Mouse (Mus musculus) thymus, adult 2 months (tissue): ENCODE results near the gene Olfr10. TPM values are rescaled to one million over a fixed set of nuclear protein-coding genes. Genes with fewer than 3 reads are reported as not detected.

Experiments
- DNase-seq: peaks from one replicate; pipeline ENCODE4 v3.0.0; 2021
- H3K27ac ChIP-seq: fragments of 200-500 bp; 2 replicates; pipeline ENCODE4 v1.5.1; 2012; ENCODE audit warnings: low read length, control low read depth; ENCODE audit not compliant: control insufficient read depth, insufficient read depth
- H3K27me3 ChIP-seq: fragments of 200-500 bp; 2 replicates; pipeline ENCODE4 v1.6.1; 2012; ENCODE audit warnings: mild to moderate bottlenecking, low read length, moderate library complexity, mixed read lengths; ENCODE audit not compliant: control insufficient read depth, insufficient read depth
- H3K36me3 ChIP-seq: fragments of 200-500 bp; 2 replicates; pipeline ENCODE4 v1.6.1; 2012; ENCODE audit warnings: mild to moderate bottlenecking, low read length, moderate library complexity; ENCODE audit not compliant: control insufficient read depth, insufficient read depth
- H3K4me1 ChIP-seq: fragments of 200-500 bp; replicated peaks from 2 replicates; pipeline ENCODE4 v1.6.1; 2012; ENCODE audit warnings: low read length; ENCODE audit not compliant: control insufficient read depth, insufficient read depth
- H3K4me3 ChIP-seq: fragments of 200-500 bp; 2 replicates; pipeline ENCODE4 v1.5.1; 2012; ENCODE audit warnings: mild to moderate bottlenecking, low read length, control low read depth, moderate library complexity; ENCODE audit not compliant: control insufficient read depth, insufficient read depth
- CTCF ChIP-seq: fragments of 200-500 bp; IDR thresholded peaks from 2 replicates; pipeline ENCODE4 v1.5.1; 2012; ENCODE audit warnings: mild to moderate bottlenecking, control low read depth, low read length, moderate library complexity, borderline replicate concordance; ENCODE audit not compliant: control insufficient read depth, poor library complexity, insufficient read depth; ENCODE audit errors: extremely low read depth
- POLR2A ChIP-seq: fragments of 200-500 bp; IDR thresholded peaks from 2 replicates; pipeline ENCODE4 v1.6.1; 2012; ENCODE audit warnings: mild to moderate bottlenecking, low read length, control low read depth, moderate library complexity; ENCODE audit not compliant: control insufficient read depth, poor library complexity, insufficient read depth; ENCODE audit errors: extremely low read depth
- WGBS: fragments of 180-500 bp; shearing (Covaris S2); methylation state at CpG from one replicate; pipeline ENCODE4 v1.1.7; 2018; 5-methylcytosine and 5-hydroxymethylcytosine counted together
- polyA plus RNA-seq: library from polyadenylated mRNA; depleted of rRNA; stranded (reverse); fragments of >200 nt; gene quantifications from 2 replicates; pipeline ENCODE4 v1.2.3, GENCODE M21; 2012; rRNA removed

Olfr10 gene
- not detected in 2 replicates for polyA plus RNA-seq

DNA sequence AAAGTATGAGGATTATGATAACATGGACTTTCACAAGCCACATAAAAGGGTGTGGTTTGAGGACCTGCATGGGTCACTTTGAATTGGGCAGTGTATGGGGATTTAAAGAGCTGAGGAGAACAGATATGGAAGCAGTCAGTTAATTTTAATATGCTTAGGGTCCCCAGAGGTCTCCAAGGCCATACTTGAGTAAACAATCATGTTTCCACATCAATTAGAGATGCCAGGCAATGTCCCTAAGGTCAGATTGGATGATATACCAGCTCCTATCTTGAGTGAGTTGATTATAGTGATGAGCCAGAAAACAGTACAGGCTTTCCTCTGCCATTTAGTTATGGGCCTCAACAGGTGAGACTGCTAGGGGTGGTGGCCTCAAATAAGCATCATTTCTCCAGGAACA, at the start of gene Olfr10:
Olfr10 (plus strand) TSS at position 301 of the 400 bp plus-strand sequence.
- H3K27ac ChIP-seq, result no peak within 1 kb of the TSS
- no peak within 1 kb of the TSS for H3K4me3 ChIP-seq
- H3K36me3 ChIP-seq, result no peaks in the 10 kb centered on the region
- no peak for DNase-seq
- no peak for TF ChIP-seq CTCF
- no peak for TF ChIP-seq POLR2A
- H3K4me1 ChIP-seq, result no peaks in the 10 kb centered on the region
- no peaks in the 10 kb centered on the region for H3K27me3 ChIP-seq

DNA sequence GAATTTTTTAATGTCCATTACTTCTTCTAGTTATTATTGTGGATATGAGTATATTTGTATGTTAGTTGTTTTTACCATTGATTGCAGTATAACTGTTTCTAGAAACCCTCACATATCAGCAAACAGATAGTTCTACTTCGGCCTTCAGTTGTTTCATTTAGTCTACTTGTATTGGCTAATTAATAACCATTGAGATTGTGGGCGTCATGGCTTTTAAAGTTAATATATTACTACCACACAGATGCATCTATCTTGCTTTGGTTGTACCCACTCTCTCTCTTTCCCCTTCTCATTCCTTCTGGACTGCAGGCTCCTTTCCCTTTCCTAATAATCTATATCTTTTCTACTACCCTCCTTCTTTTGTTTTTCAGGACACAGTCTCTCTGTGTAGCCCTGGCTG, 45.2 kb upstream of the Olfr10 start:
- Histone ChIP-seq H3K27me3 (no peaks in the 10 kb centered on the region), H3K36me3 (peaks cover 63% of the 10 kb centered on the region), H3K4me3 (no peak overlapping the region), H3K27ac (no peak overlapping the region), H3K4me1 (peaks cover 28% of the 10 kb centered on the region)
- WGBS, result 96% methylated on average over 2 of the region's 2 CpGs
- TF ChIP-seq CTCF, result no peak
- no peak for TF ChIP-seq POLR2A
- no peak for DNase-seq

- no peak overlapping the region for H3K4me3 ChIP-seq
- H3K36me3 ChIP-seq, result peaks cover 59% of the 10 kb centered on the region
- DNase-seq, result no peak
- no peak for TF ChIP-seq POLR2A
- TF ChIP-seq CTCF, result no peak
- H3K27me3 ChIP-seq, result no peaks in the 10 kb centered on the region
- H3K4me1 ChIP-seq, result peaks cover 28% of the 10 kb centered on the region
- H3K27ac ChIP-seq, result no peak overlapping the region
- 4% methylated on average over 1 of the region's 1 CpGs for WGBS
Observed at GRCm38 (mm10) chr11:49259829-49260228, 44.7 kb upstream of the Olfr10 start.

DNA sequence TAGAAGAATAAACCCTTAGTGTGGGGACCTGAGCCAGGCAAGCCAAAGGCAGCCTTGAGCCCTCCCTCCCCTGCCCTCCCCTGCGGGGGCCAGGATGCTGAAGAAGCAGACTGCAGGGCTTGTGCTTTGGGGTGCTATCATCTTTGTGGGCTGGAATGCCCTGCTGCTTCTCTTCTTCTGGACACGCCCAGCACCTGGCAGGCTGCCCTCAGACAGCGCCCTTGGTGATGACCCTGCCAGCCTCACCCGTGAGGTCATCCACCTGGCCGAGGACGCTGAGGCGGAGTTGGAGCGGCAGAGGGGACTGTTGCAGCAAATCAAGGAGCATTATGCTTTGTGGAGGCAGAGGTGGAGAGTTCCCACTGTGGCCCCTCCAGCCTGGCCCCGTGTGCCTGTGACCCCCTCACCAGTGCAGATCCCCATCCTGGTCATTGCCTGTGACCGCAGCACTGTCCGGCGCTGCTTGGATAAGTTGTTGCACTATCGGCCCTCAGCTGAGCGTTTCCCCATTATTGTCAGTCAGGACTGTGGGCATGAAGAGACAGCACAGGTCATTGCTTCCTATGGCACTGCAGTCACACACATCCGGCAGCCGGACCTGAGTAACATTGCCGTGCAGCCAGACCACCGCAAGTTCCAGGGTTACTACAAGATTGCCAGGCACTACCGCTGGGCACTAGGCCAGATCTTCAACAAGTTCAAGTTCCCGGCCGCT, 43.8 kb upstream of the Olfr10 start:
- no peak for DNase-seq
- Histone ChIP-seq H3K27ac (no peak overlapping the region), H3K36me3 (peaks cover 50% of the 10 kb centered on the region), H3K4me1 (peaks cover 21% of the 10 kb centered on the region), H3K4me3 (no peak overlapping the region), H3K27me3 (no peaks in the 10 kb centered on the region)
- TF ChIP-seq POLR2A, result no peak
- TF ChIP-seq CTCF, result no peak
- WGBS, result 95% methylated on average over 21 of the region's 21 CpGs

- H3K27me3 ChIP-seq, result no peaks in the 10 kb centered on the region
- WGBS, result 97% methylated on average over 14 of the region's 14 CpGs
- no peak overlapping the region for H3K27ac ChIP-seq
- DNase-seq, result no peak
- no peak overlapping the region for H3K4me3 ChIP-seq
- TF ChIP-seq CTCF, result no peak
- TF ChIP-seq POLR2A, result no peak
- peaks cover 47% of the 10 kb centered on the region for H3K36me3 ChIP-seq
- H3K4me1 ChIP-seq, result peaks cover 21% of the 10 kb centered on the region
Observed at GRCm38 (mm10) chr11:49261313-49261855, 43.2 kb upstream of the Olfr10 start.

- H3K27ac ChIP-seq, result no peak overlapping the region
- 97% methylated on average over 5 of the region's 5 CpGs for WGBS
- H3K4me1 ChIP-seq, result peaks cover 21% of the 10 kb centered on the region
- H3K36me3 ChIP-seq, result peaks cover 38% of the 10 kb centered on the region
- no peak for TF ChIP-seq CTCF
- TF ChIP-seq POLR2A, result no peak
- H3K27me3 ChIP-seq, result no peaks in the 10 kb centered on the region
- no peak overlapping the region for H3K4me3 ChIP-seq
- DNase-seq, result no peak
Observed at GRCm38 (mm10) chr11:49262286-49262685, 42.3 kb upstream of the Olfr10 start.

DNA sequence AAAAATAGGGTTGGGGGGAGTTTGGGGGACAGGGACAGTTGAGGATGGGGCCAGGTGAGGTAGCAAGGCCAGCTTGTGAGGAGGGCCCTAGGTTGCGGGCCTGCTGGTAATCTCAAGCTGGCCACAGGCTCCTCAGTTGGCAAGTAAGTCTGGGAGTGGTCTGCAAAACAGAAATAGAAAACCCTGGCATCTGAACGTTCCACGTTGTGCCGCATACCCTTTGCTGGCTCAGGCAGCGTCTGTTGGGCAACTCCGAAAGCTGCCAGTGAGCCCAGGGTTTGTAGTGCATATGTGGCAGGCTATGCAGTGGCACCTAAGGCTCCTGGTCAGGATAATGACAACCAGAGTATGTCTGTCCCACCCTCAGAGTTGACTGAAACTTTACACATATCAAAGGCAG, 41.4 kb upstream of the Olfr10 start:
- Histone ChIP-seq H3K27me3 (no peaks in the 10 kb centered on the region), H3K4me3 (no peak overlapping the region), H3K4me1 (peaks cover 21% of the 10 kb centered on the region), H3K27ac (no peak overlapping the region), H3K36me3 (peaks cover 33% of the 10 kb centered on the region)
- 93% methylated on average over 6 of the region's 6 CpGs for WGBS
- no peak for DNase-seq
- TF ChIP-seq CTCF (no peak), POLR2A (no peak)

DNA sequence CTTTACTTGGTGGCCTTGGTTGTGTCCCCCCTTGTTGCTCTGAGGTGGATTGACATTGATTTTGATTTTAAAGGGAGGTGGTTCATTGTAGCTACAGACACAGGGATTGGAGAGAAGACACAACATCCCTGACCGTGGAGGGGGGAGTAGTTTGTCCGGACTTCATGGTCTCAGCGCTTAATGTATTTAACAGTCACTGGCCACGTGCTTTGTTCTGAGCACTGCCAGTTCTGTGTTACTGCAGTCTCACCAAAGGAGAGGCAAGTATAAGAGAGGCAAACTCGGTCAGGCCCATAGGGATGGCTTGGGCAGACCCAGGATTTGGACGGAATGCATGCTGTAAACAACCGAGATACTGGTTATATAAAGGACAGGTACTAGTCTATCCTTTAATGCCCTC, 40.5 kb upstream of the Olfr10 start:
- H3K4me1 ChIP-seq, result peaks cover 21% of the 10 kb centered on the region
- TF ChIP-seq POLR2A (no peak), CTCF (no peak)
- H3K4me3 ChIP-seq, result no peak overlapping the region
- peaks cover 33% of the 10 kb centered on the region for H3K36me3 ChIP-seq
- no peak for DNase-seq
- H3K27me3 ChIP-seq, result no peaks in the 10 kb centered on the region
- 96% methylated on average over 7 of the region's 7 CpGs for WGBS
- no peak overlapping the region for H3K27ac ChIP-seq
